Mouse (Mus musculus) liver, embryonic 11.5 days (tissue): ENCODE results near the gene Klhl32. TPM values are rescaled to one million over a fixed set of nuclear protein-coding genes. Genes with fewer than 3 reads are reported as not detected.

ENCODE experiments used
- ATAC-seq: fragments of 200-750 bp; cut with Nextera tagmentation; replicated peaks from 2 replicates; pipeline ENCODE4 v1.8.0; 2017; ENCODE audit warnings: moderate number of reproducible peaks, mild to moderate bottlenecking, moderate TSS enrichment, moderate library complexity; ENCODE audit not compliant: low FRiP score
- DNase-seq: peaks from one replicate; pipeline ENCODE4 v3.0.0-alpha.2; 2017; ENCODE audit warnings: low spot score
- H3K27ac ChIP-seq: fragments of 300-500 bp; sonication (generic); 2 replicates; pipeline ENCODE4 v1.5.1; 2014; ENCODE audit warnings: mild to moderate bottlenecking, low read depth, low read length, control low read depth
- H3K27me3 ChIP-seq: fragments of 300-500 bp; sonication (generic); replicated peaks from 2 replicates; pipeline ENCODE4 v1.6.1; 2014; ENCODE audit warnings: low read length, mixed read lengths; ENCODE audit not compliant: control insufficient read depth, insufficient read depth
- H3K36me3 ChIP-seq: fragments of 300-500 bp; sonication (generic); 2 replicates; pipeline ENCODE4 v1.6.1; 2014; ENCODE audit warnings: mild to moderate bottlenecking, low read length, moderate library complexity, mixed read lengths; ENCODE audit not compliant: control insufficient read depth, insufficient read depth
- H3K4me1 ChIP-seq: fragments of 300-500 bp; sonication (generic); replicated peaks from 2 replicates; pipeline ENCODE4 v1.6.1; 2014; ENCODE audit warnings: low read length, mixed read lengths; ENCODE audit not compliant: control insufficient read depth, insufficient read depth
- H3K4me2 ChIP-seq: fragments of 300-500 bp; sonication (generic); 2 replicates; pipeline ENCODE4 v1.6.1; 2014; ENCODE audit warnings: mild to moderate bottlenecking, control low read depth, moderate library complexity
- H3K4me3 ChIP-seq: fragments of 300-500 bp; sonication (generic); 2 replicates; pipeline ENCODE4 v1.5.1; 2014; ENCODE audit warnings: low read depth, low read length, control low read depth
- H3K9ac ChIP-seq: fragments of 300-500 bp; sonication (generic); 2 replicates; pipeline ENCODE4 v1.6.1; 2014; ENCODE audit warnings: low read depth, low read length, control low read depth
- H3K9me3 ChIP-seq: fragments of 300-500 bp; sonication (generic); 2 replicates; pipeline ENCODE4 v1.6.1; 2016; ENCODE audit warnings: low read length, inconsistent platforms, mixed read lengths; ENCODE audit not compliant: control insufficient read depth
- WGBS: fragments of 180-500 bp; shearing (Covaris S2); extraction: QIAGEN DNeasy Blood & Tissue Kit; methylation state at CpG from one replicate; pipeline ENCODE4 v1.1.7; 2014; 5-methylcytosine and 5-hydroxymethylcytosine counted together
- polyA plus RNA-seq: library from polyadenylated mRNA; unstranded; fragments of >200 nt; fragmentation: Nextera tagmentation; extraction: Ambion mirVana; gene quantifications from 2 replicates; pipeline ENCODE4 v1.2.1, GENCODE M21; 2014

Klhl32 gene
- polyA plus RNA-seq, 1 experiment from 2014 or later, result 0.51 TPM

- no peak for DNase-seq
- H3K4me2 ChIP-seq, result no peak overlapping the region
- no peak overlapping the region for H3K27ac ChIP-seq
- no peaks in the 10 kb centered on the region for H3K4me1 ChIP-seq
- H3K27me3 ChIP-seq, result no peaks in the 10 kb centered on the region
- 82% methylated on average over 9 of the region's 9 CpGs for WGBS
- ATAC-seq, result no peak
- H3K36me3 ChIP-seq, result no peaks in the 10 kb centered on the region
- H3K9me3 ChIP-seq, result no peaks in the 10 kb centered on the region
- no peak overlapping the region for H3K4me3 ChIP-seq
- no peak overlapping the region for H3K9ac ChIP-seq
Observed at GRCm38 (mm10) chr4:24631177-24631911, 219.6 kb downstream of the Klhl32 start.

GRCm38 (mm10) chr4:24630430-24630829 lies 220.5 kb downstream of the Klhl32 start:
- WGBS, result 80% methylated on average over 2 of the region's 2 CpGs
- no peak for ATAC-seq
- Histone ChIP-seq H3K9me3 (no peaks in the 10 kb centered on the region), H3K27me3 (no peaks in the 10 kb centered on the region), H3K4me1 (no peaks in the 10 kb centered on the region), H3K4me3 (no peak overlapping the region), H3K4me2 (no peak overlapping the region), H3K36me3 (no peaks in the 10 kb centered on the region), H3K9ac (no peak overlapping the region), H3K27ac (no peak overlapping the region)
- DNase-seq, result no peak

GRCm38 (mm10) chr4:24627871-24628270 lies 223.1 kb downstream of the Klhl32 start:
- Histone ChIP-seq H3K9me3 (no peaks in the 10 kb centered on the region), H3K36me3 (no peaks in the 10 kb centered on the region), H3K27ac (no peak overlapping the region), H3K4me1 (no peaks in the 10 kb centered on the region), H3K4me2 (no peak overlapping the region), H3K9ac (no peak overlapping the region), H3K4me3 (no peak overlapping the region), H3K27me3 (no peaks in the 10 kb centered on the region)
- DNase-seq (no peak), ATAC-seq (no peak)
- WGBS, result 40% methylated on average over 1 of the region's 1 CpGs

- DNase-seq, result no peak
- Histone ChIP-seq H3K27me3 (no peaks in the 10 kb centered on the region), H3K4me3 (no peak overlapping the region), H3K36me3 (no peaks in the 10 kb centered on the region), H3K4me2 (no peak overlapping the region), H3K9ac (no peak overlapping the region), H3K9me3 (no peaks in the 10 kb centered on the region), H3K27ac (no peak overlapping the region), H3K4me1 (no peaks in the 10 kb centered on the region)
- no peak for ATAC-seq
- 70% methylated on average over 4 of the region's 4 CpGs for WGBS
Observed at GRCm38 (mm10) chr4:24626686-24627085, 224.2 kb downstream of the Klhl32 start.

- WGBS, result 73% methylated on average over 13 of the region's 13 CpGs
- no peak overlapping the region for H3K4me2 ChIP-seq
- no peaks in the 10 kb centered on the region for H3K27me3 ChIP-seq
- H3K36me3 ChIP-seq, result no peaks in the 10 kb centered on the region
- no peak overlapping the region for H3K4me3 ChIP-seq
- no peaks in the 10 kb centered on the region for H3K9me3 ChIP-seq
- no peaks in the 10 kb centered on the region for H3K4me1 ChIP-seq
- H3K27ac ChIP-seq, result no peak overlapping the region
- DNase-seq (no peak), ATAC-seq (no peak)
- no peak overlapping the region for H3K9ac ChIP-seq
Observed at GRCm38 (mm10) chr4:24625951-24626584, 224.9 kb downstream of the Klhl32 start.

DNA sequence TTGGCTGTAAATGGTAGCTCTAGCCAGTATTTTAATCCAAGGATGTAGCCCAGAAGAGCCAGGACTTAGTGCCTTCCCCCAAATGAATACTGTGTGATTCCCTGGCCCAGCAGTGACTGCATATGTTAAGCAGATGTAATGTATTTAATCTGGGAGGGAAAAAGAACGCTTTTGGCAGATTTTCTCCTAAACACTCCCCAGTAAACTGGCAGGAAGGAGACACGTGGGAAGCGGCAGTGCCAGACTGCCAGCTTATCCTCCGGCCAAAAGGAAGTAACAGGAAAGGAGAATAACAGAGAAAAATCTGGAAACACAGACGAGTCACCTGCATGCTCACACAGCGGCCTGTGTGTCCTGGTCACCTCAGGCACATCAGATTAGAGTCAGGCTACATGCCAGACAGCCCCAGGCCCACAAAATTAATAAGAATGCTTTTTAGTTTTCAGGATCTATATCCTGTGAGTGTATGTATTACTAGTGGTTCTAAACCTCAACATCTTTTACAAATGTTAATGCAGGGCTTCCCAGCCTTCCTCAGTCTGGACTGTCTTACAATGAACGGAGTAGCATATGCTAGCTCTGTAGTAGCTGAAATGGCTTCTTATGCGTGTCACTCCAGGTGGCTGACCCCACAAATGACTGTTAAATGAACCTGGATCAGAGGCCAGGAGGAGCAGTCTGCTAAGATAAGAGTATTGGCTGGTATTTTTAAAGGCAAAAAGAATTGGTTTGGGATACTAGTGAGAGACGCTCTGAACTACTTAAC lies 229.3 kb downstream of the Klhl32 start:
- WGBS, result 72% methylated on average over 9 of the region's 9 CpGs
- Histone ChIP-seq H3K9me3 (no peaks in the 10 kb centered on the region), H3K27ac (no peak overlapping the region), H3K9ac (no peak overlapping the region), H3K27me3 (no peaks in the 10 kb centered on the region), H3K4me3 (no peak overlapping the region), H3K36me3 (no peaks in the 10 kb centered on the region), H3K4me1 (no peaks in the 10 kb centered on the region), H3K4me2 (no peak overlapping the region)
- DNase-seq (no peak), ATAC-seq (no peak)

GRCm38 (mm10) chr4:24620440-24620839 lies 230.5 kb downstream of the Klhl32 start:
- Histone ChIP-seq H3K9ac (no peak overlapping the region), H3K4me1 (no peaks in the 10 kb centered on the region), H3K9me3 (no peaks in the 10 kb centered on the region), H3K27ac (no peak overlapping the region), H3K27me3 (no peaks in the 10 kb centered on the region), H3K4me2 (no peak overlapping the region), H3K4me3 (no peak overlapping the region), H3K36me3 (no peaks in the 10 kb centered on the region)
- no peak for DNase-seq
- no peak for ATAC-seq
- 74% methylated on average over 5 of the region's 5 CpGs for WGBS

DNA sequence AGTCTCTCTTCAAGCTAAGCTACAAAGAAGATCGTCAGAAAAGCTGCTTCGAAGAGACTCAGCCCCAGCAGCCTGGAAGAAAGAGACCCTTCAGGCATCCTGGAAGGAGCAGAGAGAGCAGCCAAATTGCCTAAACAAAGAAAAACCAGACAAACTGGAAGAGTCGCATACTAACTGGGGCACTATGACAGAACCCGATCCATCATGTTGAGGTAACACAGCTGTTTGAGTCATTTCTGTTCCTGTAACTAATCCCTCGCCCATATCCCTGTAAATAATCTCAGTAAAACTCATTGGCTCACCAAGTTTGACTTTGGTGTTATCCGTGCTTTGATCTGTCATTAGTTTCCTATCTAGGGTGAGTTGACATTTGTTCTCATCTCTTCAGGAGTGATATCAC lies 230.9 kb downstream of the Klhl32 start:
- ATAC-seq (no peak), DNase-seq (no peak)
- H3K36me3 ChIP-seq, result no peaks in the 10 kb centered on the region
- no peak overlapping the region for H3K27ac ChIP-seq
- H3K9ac ChIP-seq, result no peak overlapping the region
- H3K4me1 ChIP-seq, result no peaks in the 10 kb centered on the region
- no peaks in the 10 kb centered on the region for H3K9me3 ChIP-seq
- H3K4me3 ChIP-seq, result no peak overlapping the region
- WGBS, result 69% methylated on average over 6 of the region's 6 CpGs
- no peaks in the 10 kb centered on the region for H3K27me3 ChIP-seq
- H3K4me2 ChIP-seq, result no peak overlapping the region
